Mouse (Mus musculus) stomach, embryonic 14.5 days (tissue): Measurements from ENCODE around the gene Gm42957. TPM values are rescaled to one million over a fixed set of nuclear protein-coding genes. Genes with fewer than 3 reads are reported as not detected.
A peak's percentile ranks its signal among the peaks of the same experiment; 100 is the strongest.
"Not testable (repeated sequence)": the region's sequence is repeated elsewhere in the genome, so short reads cannot be mapped to it uniquely, and the experiment has no call there.

Experiments
- ATAC-seq: fragments of 200-750 bp; cut with Nextera tagmentation; 2 replicates; pipeline ENCODE4 v1.8.0; 2017; ENCODE audit warnings: low read depth, moderate TSS enrichment; ENCODE audit not compliant: insufficient number of reproducible peaks, insufficient read depth, low FRiP score
- H3K27ac ChIP-seq: fragments of 300-500 bp; sonication (generic); 2 replicates; pipeline ENCODE4 v1.5.1; 2014; ENCODE audit warnings: mild to moderate bottlenecking, low read length, moderate library complexity, mixed read lengths
- H3K27me3 ChIP-seq: fragments of 300-500 bp; sonication (generic); 2 replicates; pipeline ENCODE4 v1.6.1; 2014; ENCODE audit warnings: low read length, control low read depth, mixed read lengths; ENCODE audit not compliant: control insufficient read depth, insufficient read depth
- H3K36me3 ChIP-seq: fragments of 300-500 bp; sonication (generic); 2 replicates; pipeline ENCODE4 v1.6.1; 2014; ENCODE audit warnings: mild to moderate bottlenecking, control low read depth, low read length, moderate library complexity, mixed read lengths; ENCODE audit not compliant: control insufficient read depth, insufficient read depth
- H3K4me1 ChIP-seq: fragments of 300-500 bp; sonication (generic); 2 replicates; pipeline ENCODE4 v1.6.1; 2014; ENCODE audit warnings: low read length, control low read depth, mixed read lengths; ENCODE audit not compliant: control insufficient read depth, insufficient read depth
- H3K4me2 ChIP-seq: fragments of 300-500 bp; sonication (generic); replicated peaks from 2 replicates; pipeline ENCODE4 v1.6.1; 2014; ENCODE audit warnings: low read depth, low read length, control low read depth
- H3K4me3 ChIP-seq: fragments of 300-500 bp; sonication (generic); 2 replicates; pipeline ENCODE4 v1.5.1; 2014; ENCODE audit warnings: low read depth, low read length, control low read depth
- H3K9ac ChIP-seq: fragments of 300-500 bp; sonication (generic); replicated peaks from 2 replicates; pipeline ENCODE4 v1.6.1; 2014; ENCODE audit warnings: low read depth, mild to moderate bottlenecking, control low read depth, low read length, moderate library complexity, mixed read lengths
- H3K9me3 ChIP-seq: fragments of 300-500 bp; sonication (generic); 2 replicates; pipeline ENCODE4 v1.6.1; 2016; ENCODE audit warnings: low read depth, low read length, control low read depth; ENCODE audit not compliant: control insufficient read depth
- WGBS: fragments of 180-500 bp; shearing (Covaris S2); extraction: QIAGEN DNeasy Blood & Tissue Kit; methylation state at CpG from one replicate; pipeline ENCODE4 v1.1.7; 2014; 5-methylcytosine and 5-hydroxymethylcytosine counted together
- polyA plus RNA-seq: library from polyadenylated mRNA; unstranded; fragments of >200 nt; fragmentation: Nextera tagmentation; extraction: Ambion mirVana; gene quantifications from 2 replicates; pipeline ENCODE4 v1.2.1, GENCODE M21; 2014

Gene Gm42957
- polyA plus RNA-seq, 1 experiment from 2014 or later, result 0.07 TPM

GRCm38 (mm10) chr3:96662731-96663316, 27.6 kb downstream of the Gm42957 start:
- no peaks in the 10 kb centered on the region for H3K27me3 ChIP-seq
- H3K4me3 ChIP-seq, result 0 out of 2 replicates have a peak overlapping the region, but pooled peaks have one; percentile 9
- peak overlapping the region; percentile 34; the same call in 1 of the 2 replicates for H3K27ac ChIP-seq
- no peak overlapping the region for H3K9ac ChIP-seq
- peak overlapping the region; percentile 41 for H3K4me2 ChIP-seq
- ATAC-seq, result no peak
- H3K36me3 ChIP-seq, result no peaks in the 10 kb centered on the region
- whole genome bisulfite sequencing, result 43% methylated on average over 8 of the region's 8 CpGs
- peaks cover 7% of the 10 kb centered on the region; the same call in 1 of the 2 replicates for H3K4me1 ChIP-seq
- H3K9me3 ChIP-seq, result no peaks in the 10 kb centered on the region

DNA sequence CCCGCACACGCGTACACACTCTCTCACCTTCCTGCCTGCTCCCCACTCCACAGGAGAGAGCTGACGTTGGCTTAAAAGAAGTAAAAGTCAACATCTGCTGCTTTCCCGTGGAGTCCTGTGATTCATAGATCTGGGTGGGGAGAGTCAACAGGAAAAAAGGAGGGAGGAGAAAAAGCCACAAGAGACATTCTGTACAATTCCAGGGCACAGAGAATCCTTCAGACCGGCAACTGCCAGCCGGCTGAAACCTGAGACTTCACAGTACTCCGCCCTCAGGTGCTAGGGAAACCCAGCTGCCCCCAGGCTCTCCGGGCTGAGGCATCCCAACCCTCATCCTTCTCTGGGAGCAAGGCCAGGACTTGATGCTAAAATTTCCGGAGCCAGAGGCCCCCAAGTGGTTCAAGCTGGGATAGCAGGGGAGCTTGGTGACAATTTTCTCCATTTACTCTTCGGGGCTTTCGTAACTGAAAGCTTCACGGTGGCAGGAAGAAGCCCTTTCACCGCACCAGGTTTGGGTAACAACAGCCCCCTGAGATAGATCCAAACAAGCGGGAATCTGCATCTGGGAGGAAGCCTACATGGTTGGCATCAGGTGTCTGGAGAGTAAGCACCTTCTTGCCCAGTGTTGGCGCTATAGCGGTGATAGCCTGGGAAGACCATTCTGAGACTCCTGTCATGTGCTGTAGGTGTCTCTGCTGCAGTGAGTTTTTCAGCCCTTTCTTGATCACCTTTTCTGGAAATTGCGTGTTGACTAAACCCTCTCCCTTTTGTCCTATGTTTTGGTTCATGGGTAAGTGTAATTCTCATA, 28.4 kb downstream of the Gm42957 start:
- H3K9me3 ChIP-seq, result no peaks in the 10 kb centered on the region
- H3K4me2 ChIP-seq, result peak overlapping the region; percentile 41
- H3K4me1 ChIP-seq, result peaks cover 7% of the 10 kb centered on the region; the same call in 1 of the 2 replicates
- H3K27ac ChIP-seq, result peak overlapping the region; percentile 34; the same call in 1 of the 2 replicates
- WGBS, result 6% methylated on average over 18 of the region's 18 CpGs
- H3K27me3 ChIP-seq, result no peaks in the 10 kb centered on the region
- H3K9ac ChIP-seq, result no peak overlapping the region
- peak; percentile 92 for ATAC-seq
- H3K4me3 ChIP-seq, result peak overlapping the region; percentile 9
- no peaks in the 10 kb centered on the region for H3K36me3 ChIP-seq

GRCm38 (mm10) chr3:96665732-96666363, 30.6 kb downstream of the Gm42957 start:
- H3K4me2 ChIP-seq, H3K27me3 ChIP-seq, H3K9me3 ChIP-seq, H3K36me3 ChIP-seq, H3K27ac ChIP-seq, H3K4me3 ChIP-seq, ATAC-seq, H3K9ac ChIP-seq: not testable (repeated sequence)
- peaks cover 12% of the 10 kb centered on the region for H3K4me1 ChIP-seq
- WGBS, result 87% methylated on average over 7 of the region's 7 CpGs

- no peak overlapping the region for H3K4me3 ChIP-seq
- H3K4me2 ChIP-seq, result no peak overlapping the region
- H3K36me3 ChIP-seq, result no peaks in the 10 kb centered on the region
- no peaks in the 10 kb centered on the region for H3K9me3 ChIP-seq
- H3K9ac ChIP-seq, result no peak overlapping the region
- no peak for ATAC-seq
- WGBS, result 91% methylated on average over 5 of the region's 5 CpGs
- H3K4me1 ChIP-seq, result peaks cover 12% of the 10 kb centered on the region
- H3K27me3 ChIP-seq, result no peaks in the 10 kb centered on the region
- H3K27ac ChIP-seq, result no peak overlapping the region
These were observed 31.6 kb downstream of the Gm42957 start for GRCm38 (mm10) chr3:96666916-96667315.

GRCm38 (mm10) chr3:96667316-96667715, 32.0 kb downstream of the Gm42957 start:
- 49% methylated on average over 1 of the region's 1 CpGs for WGBS
- Histone ChIP-seq H3K9me3 (no peaks in the 10 kb centered on the region), H3K4me3 (no peak overlapping the region), H3K9ac (no peak overlapping the region), H3K4me1 (peaks cover 12% of the 10 kb centered on the region), H3K36me3 (no peaks in the 10 kb centered on the region), H3K27ac (no peak overlapping the region), H3K27me3 (no peaks in the 10 kb centered on the region), H3K4me2 (no peak overlapping the region)
- no peak for ATAC-seq

DNA sequence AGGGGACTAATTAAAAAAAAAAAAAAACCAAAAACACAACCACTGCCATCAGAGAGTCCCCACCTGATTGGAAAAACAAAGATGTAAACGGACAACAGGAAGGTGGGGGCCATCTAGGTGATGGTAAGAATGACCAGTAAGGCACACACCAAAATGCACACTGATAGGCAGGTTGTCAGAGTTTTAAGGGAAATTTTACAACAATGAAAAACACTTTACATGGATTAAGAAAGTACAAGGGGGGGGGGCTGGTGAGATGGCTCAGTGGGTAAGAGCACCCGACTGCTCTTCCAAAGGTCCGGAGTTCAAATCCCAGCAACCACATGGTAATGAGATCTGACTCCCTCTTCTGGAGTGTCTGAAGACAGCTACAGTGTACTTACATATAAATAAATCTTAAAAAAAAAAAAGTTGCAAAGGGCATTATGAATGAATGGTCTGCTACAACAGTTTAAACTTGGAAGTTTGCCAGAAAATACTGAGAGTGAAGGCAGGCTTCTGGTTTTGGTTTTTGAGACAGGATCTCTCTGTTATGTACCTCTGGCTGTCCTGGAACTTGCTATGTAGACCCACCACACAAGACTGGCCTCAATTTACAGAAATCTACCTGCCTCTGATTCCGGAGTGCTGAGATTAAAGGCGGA, 33.3 kb downstream of the Gm42957 start:
- H3K27me3 ChIP-seq, result no peaks in the 10 kb centered on the region
- peaks cover 12% of the 10 kb centered on the region for H3K4me1 ChIP-seq
- no peaks in the 10 kb centered on the region for H3K36me3 ChIP-seq
- WGBS, result 91% methylated on average over 5 of the region's 5 CpGs
- no peak overlapping the region for H3K27ac ChIP-seq
- no peak overlapping the region for H3K4me2 ChIP-seq
- no peak overlapping the region for H3K4me3 ChIP-seq
- ATAC-seq, result no peak
- no peaks in the 10 kb centered on the region for H3K9me3 ChIP-seq
- no peak overlapping the region for H3K9ac ChIP-seq

DNA sequence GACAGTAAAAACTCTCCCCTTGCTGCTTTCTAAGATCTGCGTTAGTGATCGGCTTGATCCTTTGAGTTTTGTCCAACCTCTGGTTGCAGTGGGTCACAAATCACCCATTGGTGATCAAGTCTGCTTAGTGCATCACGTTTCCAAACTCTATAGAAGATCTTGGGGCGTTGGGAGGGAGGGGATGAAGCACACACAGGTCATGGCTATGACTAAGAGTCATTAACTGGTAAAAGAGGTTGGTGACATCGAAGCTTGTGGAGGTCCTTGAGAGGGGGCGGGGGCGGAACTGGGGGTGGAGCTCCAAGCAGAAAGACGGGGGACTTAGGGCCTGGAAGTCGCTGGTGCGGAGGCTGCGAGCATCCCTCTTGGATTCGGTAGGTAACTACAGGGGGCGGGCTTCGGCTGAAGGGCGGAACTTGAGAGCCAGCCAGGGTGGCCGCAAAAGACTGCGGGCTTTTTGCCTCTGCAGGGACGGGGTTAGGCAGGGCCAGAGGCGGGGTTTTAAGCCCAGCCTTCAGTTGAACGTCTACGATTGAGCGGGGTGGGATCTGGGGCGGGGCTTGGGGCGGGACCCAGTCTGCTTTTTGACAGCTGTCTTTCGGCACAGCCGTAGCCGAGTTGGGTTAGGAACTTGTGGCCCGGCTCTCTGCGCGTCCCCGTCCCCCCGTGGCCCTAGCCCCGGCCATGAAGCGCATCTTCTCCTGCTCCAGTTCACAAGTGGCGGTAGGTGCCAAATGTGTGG, 34.6 kb downstream of the Gm42957 start, which contains the start of gene Ankrd35:
Gene Ankrd35 (plus strand): TSS at position 405 of the 742 bp plus-strand sequence.
- peak within 1 kb of the TSS; percentile 55 for H3K4me2 ChIP-seq
- H3K4me1 ChIP-seq, result peaks cover 9% of the 10 kb centered on the region; the same call in 1 of the 2 replicates
- no peaks in the 10 kb centered on the region for H3K36me3 ChIP-seq
- peak within 1 kb of the TSS; percentile 30 for H3K4me3 ChIP-seq
- H3K9me3 ChIP-seq, result no peaks in the 10 kb centered on the region
- no peak within 1 kb of the TSS for H3K27ac ChIP-seq
- WGBS, result 5% methylated on average over 34 of the region's 35 CpGs
- no peak within 1 kb of the TSS for H3K9ac ChIP-seq
- no peaks in the 10 kb centered on the region for H3K27me3 ChIP-seq
- peak; percentile 93 for ATAC-seq
